Comparison of ENCODE assay signal across 19 mouse cellular contexts in genomic region chr13:100875103-100875502, GRCm38 (mm10). TPM values are rescaled to one million over a fixed set of nuclear protein-coding genes. Genes with fewer than 3 reads are reported as not detected.
DNase-seq lines count a peak whose midpoint lies in the region; ATAC-seq and TF ChIP-seq lines count a peak whose summit lies in the region.
"Had no signal": no experiment of that assay in that cellular context is flagged by ENCODE, and none has a peak within 500 bp of the region (broad histone marks: within the 10 kb centered on the region; RNA-seq: fewer than 3 reads in every experiment).

No protein-coding gene starts in this region.

- H3K9ac ChIP-seq in heart, embryonic 13.5 days: no peak overlapping the region
- no peak overlapping the region for H3K9ac ChIP-seq in heart, adult 2 months (ENCODE audit: low read depth, low read length)
- H3K9ac ChIP-seq in forebrain, embryonic 15.5 days (replicated peaks): no peak overlapping the region
- no peak overlapping the region for H3K9ac ChIP-seq in liver, postnatal 0 days (replicated peaks)

- DNase-seq in heart, adult 2 months: no peak
- DNase-seq in 416B (ENCODE audit: low read depth): peak; percentile 74
- no peak for DNase-seq in liver, postnatal 0 days
- DNase-seq in embryo, embryonic 10 days (ENCODE audit: low spot score): no peak
- no peak for DNase-seq in adrenal gland, postnatal 10 days
- DNase-seq in left cerebral cortex, adult 2 months (ENCODE audit: extremely low spot score in 1 of 2, low spot score in 2 of 2): no peak
- DNase-seq: adrenal gland, adult 8-10 months; cerebellum, adult 9-11 months; heart, postnatal 14 days; kidney, adult 2 months; kidney, postnatal 25 days; layer of hippocampus, adult 9-11 months; right cerebral cortex, postnatal 25 days; thymus, adult 18-20 months had no signal

- 0 out of 2 replicates have a peak, but pooled peaks cover 9% of the 10 kb centered on the region for H3K4me1 ChIP-seq in heart, embryonic 13.5 days
- H3K4me1 ChIP-seq in heart, adult 2 months (ENCODE audit: control insufficient read depth, insufficient read depth, low read length): no peaks in the 10 kb centered on the region
- peaks cover 18% of the 10 kb centered on the region for H3K4me1 ChIP-seq in forebrain, embryonic 15.5 days
- H3K4me1 ChIP-seq in liver, postnatal 0 days (ENCODE audit: insufficient read depth): peaks cover 4% of the 10 kb centered on the region; the same call in 1 of the 2 replicates
- H3K4me1 ChIP-seq: embryonic facial prominence, embryonic 10.5 days had no signal

- no peak for TF ChIP-seq POLR2A in heart, adult 2 months (IDR thresholded peaks at IDR 0.05; ENCODE audit: insufficient read depth, low read depth, low read length)

- H3K36me3 ChIP-seq in heart, embryonic 13.5 days: no peaks in the 10 kb centered on the region
- no peaks in the 10 kb centered on the region for H3K36me3 ChIP-seq in heart, adult 2 months (ENCODE audit: control insufficient read depth, insufficient read depth, low read length)
- H3K36me3 ChIP-seq in forebrain, embryonic 15.5 days: no peaks in the 10 kb centered on the region
- no peaks in the 10 kb centered on the region for H3K36me3 ChIP-seq in liver, postnatal 0 days (replicated peaks; ENCODE audit: insufficient read depth, low read length)
- H3K36me3 ChIP-seq: embryonic facial prominence, embryonic 10.5 days had no signal

- intact Hi-C loops in heart, adult 2 months (cut with DNase I): no loop called here
- intact Hi-C loops in left cerebral cortex, adult 2 months (cut with DNase I): no loop called here

- WGBS in heart, embryonic 13.5 days: 45% methylated on average over 4 of the region's 4 CpGs
- WGBS in heart, adult 2 months: 29% methylated on average over 4 of the region's 4 CpGs
- 53% methylated on average over 4 of the region's 4 CpGs for WGBS in forebrain, embryonic 15.5 days
- WGBS in liver, postnatal 0 days (ENCODE audit: insufficient replicate concordance): 21% methylated on average over 4 of the region's 4 CpGs

- TF ChIP-seq CTCF in heart, adult 2 months (IDR thresholded peaks at IDR 0.05): no peak
- no peak for TF ChIP-seq CTCF in liver, postnatal 0 days (IDR thresholded peaks at IDR 0.05; ENCODE audit: low read depth)
- TF ChIP-seq CTCF in left cerebral cortex, adult 2 months (IDR thresholded peaks at IDR 0.05): no peak

- 0 out of 2 replicates have a peak overlapping the region, but pooled peaks have one; percentile 28 for H3K27ac ChIP-seq in heart, embryonic 13.5 days (replicated peaks)
- no peak overlapping the region for H3K27ac ChIP-seq in heart, adult 2 months
- peak overlapping the region; percentile 66 for H3K27ac ChIP-seq in forebrain, embryonic 15.5 days (replicated peaks)
- no peak overlapping the region for H3K27ac ChIP-seq in liver, postnatal 0 days (ENCODE audit: low read depth)
- H3K27ac ChIP-seq in left cerebral cortex, adult 2 months: no peak overlapping the region
- H3K27ac ChIP-seq: embryonic facial prominence, embryonic 10.5 days; macrophage had no signal

- ATAC-seq in heart, embryonic 13.5 days (ENCODE audit: extremely low read depth, insufficient number of reproducible peaks, low FRiP score, low TSS enrichment): no peak
- no peak for ATAC-seq in forebrain, embryonic 15.5 days (replicated peaks)
- no peak; the same call in 1 of the 2 replicates for ATAC-seq in liver, postnatal 0 days

- H3K27me3 ChIP-seq in heart, embryonic 13.5 days (replicated peaks): no peaks in the 10 kb centered on the region
- H3K27me3 ChIP-seq in heart, adult 2 months (ENCODE audit: control insufficient read depth, insufficient read depth, low read length): no peaks in the 10 kb centered on the region
- H3K27me3 ChIP-seq in forebrain, embryonic 15.5 days: no peaks in the 10 kb centered on the region
- no peaks in the 10 kb centered on the region for H3K27me3 ChIP-seq in liver, postnatal 0 days (ENCODE audit: insufficient read depth, low read length)

- no peaks in the 10 kb centered on the region for H3K79me2 ChIP-seq in heart, adult 2 months (replicated peaks; ENCODE audit: control insufficient read depth, insufficient read depth, low read length)

- TF ChIP-seq EP300 in heart, adult 2 months (IDR thresholded peaks at IDR 0.05; ENCODE audit: insufficient read depth, low read depth, low read length): no peak
- peak; percentile 27; the same call in 1 of the 2 replicates for TF ChIP-seq EP300 in liver, postnatal 0 days (IDR thresholded peaks at IDR 0.05; ENCODE audit: low read depth)

- H3K4me2 ChIP-seq in heart, embryonic 13.5 days: no peak overlapping the region
- no peak overlapping the region for H3K4me2 ChIP-seq in forebrain, embryonic 15.5 days (replicated peaks)
- no peak overlapping the region for H3K4me2 ChIP-seq in liver, postnatal 0 days (ENCODE audit: low read depth, low read length)

- no peak overlapping the region for H3K4me3 ChIP-seq in heart, embryonic 13.5 days
- no peak overlapping the region for H3K4me3 ChIP-seq in heart, adult 2 months
- H3K4me3 ChIP-seq in forebrain, embryonic 15.5 days: no peak overlapping the region
- no peak overlapping the region for H3K4me3 ChIP-seq in liver, postnatal 0 days (ENCODE audit: low read depth, low read length)
- no peak overlapping the region for H3K4me3 ChIP-seq in left cerebral cortex, adult 2 months
- H3K4me3 ChIP-seq: embryonic facial prominence, embryonic 10.5 days; erythroblast, embryonic 14.5 days had no signal

- no peaks in the 10 kb centered on the region for H3K9me3 ChIP-seq in heart, embryonic 13.5 days
- no peaks in the 10 kb centered on the region for H3K9me3 ChIP-seq in forebrain, embryonic 15.5 days
- H3K9me3 ChIP-seq in liver, postnatal 0 days (ENCODE audit: low read length): no peaks in the 10 kb centered on the region
- H3K9me3 ChIP-seq: embryonic facial prominence, embryonic 10.5 days had no signal

RNA-seq across cellular contexts. Expression of gene Slc30a5, which starts 41.9 kb away (rescaled TPM):
- polyA plus RNA-seq in heart, embryonic 13.5 days (2015; fragmentation: Nextera tagmentation; extraction: Ambion mirVana): 31.0 and 31.3 TPM in 2 replicates
- 10 to 100 TPM; 21.0 to 21.2 TPM for total RNA-seq in heart, adult 2 months (2021)
- 13.4 and 25.0 TPM in 2 replicates for polyA plus RNA-seq in heart, adult 2 months (2012; rRNA removed)
- 36.3 and 36.6 TPM in 2 replicates for polyA plus RNA-seq in forebrain, embryonic 15.5 days (2015; fragmentation: Nextera tagmentation; extraction: Ambion mirVana)
- polyA plus RNA-seq in liver, postnatal 0 days (2015; fragmentation: Nextera tagmentation; extraction: Ambion mirVana): 18.8 and 18.9 TPM in 2 replicates
- 10 to 100 TPM; 47.4 to 47.5 TPM for total RNA-seq in adrenal gland, postnatal 10 days (2021)
- 10 to 100 TPM; 38.2 to 47.0 TPM for total RNA-seq in left cerebral cortex, adult 2 months (2021)

Comparison
In these comparisons a context has a peak if more than half of its experiments do, and no peak if none do; other contexts are left out.
1. H3K27ac ChIP-seq: peak in heart, embryonic 13.5 days (single experiment) and forebrain, embryonic 15.5 days (single experiment); none in heart, adult 2 months (single experiment), liver, postnatal 0 days (single experiment) and left cerebral cortex, adult 2 months (single experiment).